Mouse (Mus musculus): ENCODE results near the gene Wnk3.

GRCm38 (mm10) chrX:151158414-151158813 is 39.5 kb upstream of the Wnk3 start:
- no peak for TF ChIP-seq POLR2A (IDR thresholded peaks at IDR 0.05; ENCODE audit: control insufficient read depth, low read depth, low read length)
- TF ChIP-seq CTCF (IDR thresholded peaks at IDR 0.05; ENCODE audit: control insufficient read depth, insufficient read depth, insufficient replicate concordance, low read depth, low read length): no peak

All from testis, adult 2 months (tissue).